Mouse (Mus musculus): ENCODE data around the gene Lamb2. TPM values are rescaled to one million over a fixed set of nuclear protein-coding genes. Genes with fewer than 3 reads are reported as not detected.

Lamb2 gene
- total RNA-seq, 2 experiments from 2014 or later, result 30.6 to 31.9 TPM

DNA sequence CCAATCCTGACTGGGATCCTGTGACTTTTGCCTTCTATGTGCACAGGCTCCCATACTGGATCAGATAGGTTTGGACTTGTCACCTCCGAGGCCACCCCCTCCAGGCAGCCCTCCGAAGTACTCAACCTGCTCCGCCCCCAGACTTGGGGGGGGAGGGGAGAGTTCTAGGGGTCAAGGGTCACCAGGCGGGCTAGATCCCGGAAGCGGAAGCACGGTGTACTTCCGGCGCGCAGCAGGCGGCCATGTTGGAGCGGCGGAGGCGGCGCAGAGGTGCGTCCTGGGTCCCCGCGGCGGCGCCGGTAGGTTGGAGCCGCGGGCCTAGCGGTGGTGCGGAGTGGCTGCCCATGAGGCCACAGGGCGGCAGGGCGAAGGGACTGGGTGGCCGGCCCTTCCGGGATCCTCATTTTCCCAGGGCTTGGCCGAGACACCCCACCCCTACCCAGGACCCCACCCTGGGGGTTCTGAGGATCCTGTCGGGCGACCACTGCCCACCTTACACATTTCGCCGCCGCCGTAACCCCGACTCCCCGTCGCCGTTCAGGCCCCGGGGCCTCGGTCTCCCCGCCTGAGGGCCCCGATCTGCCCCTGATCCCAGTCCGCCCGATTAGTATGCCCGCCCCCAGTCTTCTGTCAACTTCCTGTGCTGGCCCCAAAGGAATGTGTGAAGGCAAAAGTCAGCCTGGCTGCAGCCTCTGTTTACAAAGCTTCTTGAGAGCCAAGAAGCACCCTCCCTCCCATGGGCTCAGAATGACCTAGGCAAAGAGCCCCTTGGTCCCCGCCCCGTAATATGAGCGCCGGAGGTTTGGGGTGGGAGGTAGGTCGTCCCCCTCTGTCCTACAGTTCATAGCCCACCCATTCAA, 19.0 kb upstream of the Lamb2 start, which contains the start of gene Ccdc71:
Gene Ccdc71 (plus strand): TSS at position 209 of the 860 bp plus-strand sequence.
- intact Hi-C loops (cut with DNase I), result no loop called here
- peak; percentile 86 to 88 for DNase-seq (ENCODE audit: low spot score in 2 of 2)

DNA sequence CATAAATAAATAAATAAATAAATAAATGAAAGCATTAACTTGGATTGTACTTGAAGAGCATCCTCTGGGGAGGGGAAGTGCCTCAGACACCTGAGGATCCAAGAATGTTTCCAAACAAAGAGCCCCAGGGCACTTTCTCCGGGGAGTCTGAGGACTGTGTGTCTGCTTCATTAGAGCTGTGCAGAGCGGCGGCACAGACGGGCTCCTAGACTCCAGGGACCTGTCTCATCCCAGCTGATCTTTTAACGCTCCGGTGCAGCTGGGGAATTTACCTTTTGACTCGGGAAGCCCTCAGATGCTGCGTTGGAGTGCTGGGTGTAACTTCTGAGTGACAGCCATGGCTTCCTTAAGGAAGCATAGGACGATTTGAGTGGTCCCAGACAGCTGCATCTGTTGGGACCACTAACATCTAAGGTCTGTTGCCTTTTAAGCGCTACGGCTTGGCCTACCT, 18.3 kb upstream of the Lamb2 start, which contains the start of gene Klhdc8b:
Gene Klhdc8b (minus strand): TSS at position 401 of the 451 bp plus-strand sequence.
- DNase-seq (ENCODE audit: low spot score in 2 of 2), result no peak
- intact Hi-C loops (cut with DNase I), result no loop called here

DNA sequence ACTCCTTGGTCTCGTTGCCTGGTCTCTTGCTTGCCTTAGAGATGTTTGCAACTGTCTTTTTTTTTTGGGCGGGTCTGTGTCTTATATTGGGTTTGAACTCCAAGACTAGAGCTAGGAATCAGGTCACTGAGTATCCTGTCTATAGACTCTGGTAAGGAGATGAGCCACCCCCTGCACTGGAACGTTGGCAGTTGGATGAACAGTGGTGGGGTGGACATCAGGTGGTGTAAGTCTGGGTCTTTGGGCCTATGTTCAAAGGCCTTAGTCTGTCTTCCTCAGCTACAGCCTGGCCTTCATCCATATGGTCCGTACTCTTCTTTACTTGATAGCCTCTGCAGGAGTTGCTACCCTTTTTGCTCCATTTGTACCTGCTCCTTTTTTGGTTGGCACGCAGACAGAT, 17.9 kb upstream of the Lamb2 start:
- DNase-seq (ENCODE audit: low spot score in 2 of 2), result no peak

DNA sequence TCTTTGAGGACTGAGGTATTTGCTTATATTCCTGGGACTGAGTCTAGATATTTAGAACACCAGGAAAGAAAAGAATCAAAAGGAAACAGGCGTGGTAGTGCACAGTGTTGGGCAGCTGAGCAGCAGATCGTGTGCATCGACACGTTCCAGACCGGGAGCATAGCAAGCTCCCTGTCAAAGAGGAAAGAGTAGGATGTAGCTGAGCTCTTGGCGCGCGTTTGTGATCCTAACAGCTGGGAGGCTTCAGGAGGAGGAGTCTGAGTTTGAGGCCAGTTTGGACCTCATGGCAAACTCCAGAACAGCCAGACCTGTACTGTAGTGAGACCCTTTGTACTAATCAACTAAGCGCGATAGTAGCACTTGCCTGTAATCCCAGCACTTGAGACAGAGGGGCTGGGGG, 17.3 kb upstream of the Lamb2 start:
- intact Hi-C loops (cut with DNase I), result no loop called here
- DNase-seq (ENCODE audit: low spot score in 2 of 2), result no peak

More for the DNA sequence above, 17.9 kb upstream of the Lamb2 start:
- intact Hi-C loops (cut with DNase I), result no loop called here

DNA sequence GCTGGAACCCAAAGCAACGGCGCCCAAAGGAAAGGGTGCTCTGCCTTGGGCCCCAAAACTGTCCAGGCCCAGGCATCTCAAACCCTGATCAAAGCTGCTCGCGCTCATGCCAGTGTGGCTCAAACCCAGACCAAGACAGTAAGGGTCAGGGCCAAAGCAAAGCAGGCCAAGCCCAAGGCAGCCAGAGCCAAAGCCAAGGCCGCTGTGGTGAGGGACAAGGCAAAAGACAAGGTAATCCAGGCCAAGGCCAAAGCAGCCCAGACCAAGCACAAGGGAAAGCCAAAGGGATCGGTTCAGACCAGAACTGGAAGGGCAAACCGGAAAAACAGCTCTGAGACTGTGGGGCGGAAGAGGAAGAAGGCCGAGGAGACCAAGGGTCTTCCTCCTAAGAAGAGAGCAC, 15.8 kb upstream of the Lamb2 start:
- DNase-seq (ENCODE audit: low spot score in 2 of 2), result no peak
- intact Hi-C loops (cut with DNase I), result no loop called here

DNA sequence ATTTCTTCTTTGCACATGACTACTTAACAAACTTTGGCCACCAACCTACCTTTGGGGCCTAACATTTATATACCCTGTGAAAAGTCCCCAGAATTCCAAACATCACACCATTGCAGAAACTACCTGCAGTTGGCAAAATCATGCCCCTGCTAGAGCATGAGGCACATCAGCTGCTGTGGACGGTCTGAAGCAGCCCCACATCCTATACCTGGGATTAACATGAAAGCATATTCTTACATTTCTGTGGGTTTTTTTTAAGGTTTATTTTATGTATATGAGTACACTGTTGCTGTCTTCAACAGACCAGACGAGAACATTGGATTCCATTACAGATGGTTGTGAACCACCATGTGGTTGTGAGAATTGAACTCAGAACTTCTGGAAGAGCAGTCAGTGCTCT, 13.3 kb upstream of the Lamb2 start:
- no peak for DNase-seq (ENCODE audit: low spot score in 2 of 2)
- intact Hi-C loops (cut with DNase I), result no loop called here

DNA sequence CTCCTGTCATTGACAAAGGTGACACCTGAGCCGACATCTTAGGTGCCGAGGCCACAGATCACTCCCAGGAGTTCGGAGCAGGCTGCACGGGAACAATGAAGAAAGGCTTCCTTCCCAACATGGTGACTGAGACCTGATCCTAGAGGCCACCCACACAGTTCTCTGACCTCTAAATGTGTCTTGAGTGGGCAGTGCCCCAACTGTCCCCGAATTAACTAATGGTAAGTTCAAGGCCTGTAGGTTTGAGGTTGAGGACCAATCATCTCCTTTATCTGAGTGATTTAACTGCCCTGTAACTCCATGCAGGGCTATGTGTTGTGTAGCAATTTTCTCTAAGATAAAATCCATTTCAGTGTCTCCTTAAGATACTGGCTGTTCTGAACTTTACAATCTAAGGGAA, 10.1 kb upstream of the Lamb2 start:
- no peak for DNase-seq (ENCODE audit: low spot score in 2 of 2)
- intact Hi-C loops (cut with DNase I), result no loop called here

DNA sequence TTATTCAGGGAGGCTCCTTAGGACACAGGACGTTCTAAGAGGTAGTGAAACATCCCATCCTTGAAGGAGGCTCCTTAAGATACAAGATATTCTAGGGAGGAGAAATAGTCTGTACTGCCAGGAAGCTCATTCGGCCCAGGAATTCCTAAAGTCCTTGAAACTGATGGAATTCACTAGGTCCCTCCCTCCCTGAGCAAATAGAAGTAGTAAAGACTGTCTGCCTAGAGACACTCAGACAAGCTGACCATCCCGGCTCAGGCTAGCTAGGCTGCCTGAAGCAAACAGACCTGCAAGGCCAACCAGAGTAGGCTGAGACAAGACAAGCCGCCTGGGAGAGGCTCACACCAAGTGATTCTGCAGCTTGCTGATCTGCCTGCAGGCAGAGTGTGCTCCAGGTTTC, 9.7 kb upstream of the Lamb2 start:
- intact Hi-C loops (cut with DNase I), result no loop called here
- DNase-seq (ENCODE audit: low spot score in 2 of 2), result no peak

DNA sequence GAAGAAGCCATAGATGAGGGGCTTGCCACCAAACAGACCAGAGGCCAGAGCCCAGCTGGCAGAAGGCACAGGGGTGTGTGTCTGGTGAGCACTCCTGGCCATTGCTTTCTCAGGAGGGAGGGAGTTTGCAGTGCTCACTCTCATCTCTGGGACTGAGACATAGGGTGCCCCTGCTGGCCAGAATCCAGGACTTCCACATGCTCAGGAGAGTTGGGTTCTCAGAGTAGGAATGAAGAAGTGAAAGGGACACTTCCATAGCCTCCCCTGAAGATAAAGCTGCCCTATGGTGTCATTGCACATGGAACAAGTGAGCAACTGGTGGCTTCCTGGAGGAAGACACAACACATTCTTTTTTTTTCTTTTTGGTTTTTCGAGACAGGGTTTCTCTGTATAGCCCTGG, 5.0 kb upstream of the Lamb2 start:
- DNase-seq (ENCODE audit: low spot score in 2 of 2), result no peak
- intact Hi-C loops (cut with DNase I), result no loop called here

DNA sequence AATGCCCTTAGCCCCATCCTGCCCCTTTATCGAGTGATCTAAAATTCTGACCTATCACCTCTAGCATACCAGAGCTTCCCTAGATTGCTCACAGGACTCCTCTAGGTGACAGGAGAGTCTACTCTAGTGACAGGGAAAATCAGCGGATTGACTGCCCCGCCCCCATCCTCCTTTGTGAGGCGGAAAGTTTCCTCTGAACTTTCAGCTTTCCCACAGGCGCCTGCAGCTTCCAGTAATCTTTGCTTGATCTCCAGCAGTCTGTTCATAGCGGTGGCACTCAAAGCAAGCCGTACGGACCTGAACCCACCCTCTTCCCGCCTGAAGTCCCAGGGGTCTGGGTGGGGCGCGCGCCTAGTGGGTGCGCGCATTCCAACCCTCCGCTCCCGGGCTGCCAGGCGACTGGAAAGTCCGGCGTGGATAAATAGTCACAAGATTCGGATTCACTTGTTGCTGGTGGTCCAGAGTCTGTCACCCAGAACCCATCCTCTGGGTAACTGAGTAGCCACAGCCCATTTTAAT, 839 bp upstream of the Lamb2 start:
- intact Hi-C loops (cut with DNase I), result no loop called here
- DNase-seq (ENCODE audit: low spot score in 2 of 2), result peak in 1 of 2 experiments; percentile 33

DNA sequence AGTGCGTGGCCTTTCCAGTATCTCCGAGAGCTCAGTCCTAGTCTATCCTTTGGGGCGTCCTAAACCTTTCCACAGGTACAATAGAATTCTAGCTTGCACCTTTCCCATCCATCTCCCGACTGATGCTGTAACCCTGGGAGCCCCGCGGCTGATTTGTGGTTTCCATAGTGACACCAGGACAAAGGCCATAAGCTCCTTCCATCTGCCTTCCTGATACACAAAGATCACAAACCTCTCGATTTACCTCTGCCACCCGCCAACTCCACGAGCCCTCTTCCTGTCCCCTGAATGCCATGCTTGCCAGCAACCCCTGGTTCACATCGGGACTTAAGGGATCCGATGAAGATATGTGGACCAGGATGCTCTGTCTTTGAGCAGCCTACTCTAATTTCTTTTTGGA, 295 bp upstream of the Lamb2 start:
- DNase-seq (ENCODE audit: low spot score in 2 of 2), result no peak
- intact Hi-C loops (cut with DNase I), result no loop called here

DNA sequence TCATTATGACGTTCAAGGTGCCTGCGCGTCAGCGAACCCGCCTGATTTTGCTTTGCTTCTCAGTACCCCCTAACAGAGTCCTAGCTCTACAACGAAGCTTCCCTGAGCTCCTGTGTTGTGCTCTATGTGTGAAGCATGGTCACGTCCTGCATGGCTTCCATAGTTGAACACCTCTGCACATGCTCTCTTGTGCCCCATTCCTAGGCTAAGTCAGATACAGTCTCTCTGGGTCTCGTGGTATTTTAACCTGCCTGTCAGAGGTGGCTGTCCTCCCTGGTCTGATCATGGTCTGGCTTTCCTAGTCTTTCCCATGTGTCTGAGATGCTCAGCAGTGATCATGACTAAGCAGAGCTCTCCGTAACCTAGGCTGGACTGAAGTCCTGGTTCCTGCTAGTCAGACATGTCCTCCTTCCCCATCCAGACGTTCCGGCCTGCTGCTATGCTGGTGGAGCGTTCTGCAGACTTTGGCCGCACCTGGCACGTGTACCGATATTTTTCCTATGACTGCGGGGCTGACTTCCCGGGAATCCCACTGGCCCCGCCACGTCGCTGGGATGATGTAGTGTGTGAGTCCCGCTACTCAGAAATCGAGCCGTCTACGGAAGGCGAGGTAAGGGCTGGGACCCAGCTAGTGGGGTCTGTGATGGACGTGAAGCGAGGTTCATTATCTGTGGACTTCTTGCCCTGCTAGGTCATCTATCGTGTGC, 1.4 kb downstream of the Lamb2 start:
- intact Hi-C loops (cut with DNase I), result no loop called here
- DNase-seq (ENCODE audit: low spot score in 2 of 2), result no peak

DNA sequence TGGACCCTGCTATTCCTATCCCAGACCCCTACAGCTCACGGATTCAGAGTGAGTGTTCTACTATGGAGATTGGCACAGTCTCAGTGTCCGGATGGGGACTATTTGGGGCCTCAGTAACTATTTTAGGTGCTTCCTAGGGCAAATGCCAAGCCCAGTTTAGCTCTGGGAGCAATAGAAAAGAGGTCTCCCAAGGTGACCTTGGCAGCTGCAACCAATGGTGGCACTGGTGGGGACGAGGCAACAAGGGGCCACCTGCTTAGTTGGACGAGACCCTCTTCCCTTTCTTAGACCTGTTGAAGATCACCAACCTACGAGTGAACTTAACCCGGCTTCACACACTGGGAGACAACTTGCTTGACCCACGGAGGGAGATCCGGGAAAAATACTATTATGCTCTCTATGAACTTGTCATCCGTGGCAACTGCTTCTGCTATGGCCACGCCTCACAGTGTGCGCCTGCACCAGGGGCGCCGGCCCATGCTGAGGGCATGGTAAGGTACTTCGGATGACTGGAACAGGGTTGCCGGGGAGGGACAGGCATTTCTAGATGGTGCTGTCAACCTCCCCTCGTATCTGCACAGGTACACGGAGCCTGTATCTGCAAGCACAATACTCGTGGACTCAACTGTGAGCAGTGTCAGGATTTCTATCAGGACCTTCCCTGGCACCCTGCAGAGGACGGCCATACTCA, 2.1 kb downstream of the Lamb2 start:
- no peak for DNase-seq (ENCODE audit: low spot score in 2 of 2)
- intact Hi-C loops (cut with DNase I), result no loop called here

DNA sequence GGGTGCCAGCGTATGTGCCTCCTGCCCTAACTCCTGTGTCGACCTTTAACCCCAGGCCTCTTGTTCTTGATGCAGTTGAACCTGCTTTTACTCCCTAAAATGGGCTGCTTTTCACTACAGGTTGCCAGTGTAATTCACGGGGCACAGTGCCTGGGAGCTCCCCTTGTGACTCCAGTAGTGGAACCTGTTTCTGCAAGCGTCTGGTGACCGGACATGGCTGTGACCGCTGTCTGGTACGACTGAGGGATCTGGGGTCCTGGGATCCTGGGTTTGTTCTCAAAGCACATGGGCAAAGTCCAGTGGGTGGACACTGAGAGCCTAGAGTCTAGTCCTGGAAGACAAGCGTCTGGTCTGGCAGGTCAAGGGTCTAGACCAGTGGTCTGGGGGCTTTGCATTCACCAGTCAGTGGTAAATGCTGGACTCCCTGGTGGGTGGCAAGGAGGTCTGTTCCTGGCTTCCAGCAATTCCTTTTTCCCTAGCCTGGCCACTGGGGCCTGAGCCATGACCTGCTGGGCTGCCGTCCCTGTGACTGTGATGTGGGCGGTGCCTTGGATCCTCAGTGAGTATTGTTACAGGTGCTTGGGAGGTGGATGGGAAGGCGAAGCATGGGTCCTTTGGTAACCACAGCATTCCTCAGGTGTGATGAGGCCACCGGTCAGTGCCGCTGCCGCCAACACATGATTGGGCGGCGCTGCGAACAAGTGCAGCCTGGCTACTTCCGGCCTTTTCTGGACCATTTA, 3.7 kb downstream of the Lamb2 start:
- no peak for DNase-seq (ENCODE audit: low spot score in 2 of 2)

DNA sequence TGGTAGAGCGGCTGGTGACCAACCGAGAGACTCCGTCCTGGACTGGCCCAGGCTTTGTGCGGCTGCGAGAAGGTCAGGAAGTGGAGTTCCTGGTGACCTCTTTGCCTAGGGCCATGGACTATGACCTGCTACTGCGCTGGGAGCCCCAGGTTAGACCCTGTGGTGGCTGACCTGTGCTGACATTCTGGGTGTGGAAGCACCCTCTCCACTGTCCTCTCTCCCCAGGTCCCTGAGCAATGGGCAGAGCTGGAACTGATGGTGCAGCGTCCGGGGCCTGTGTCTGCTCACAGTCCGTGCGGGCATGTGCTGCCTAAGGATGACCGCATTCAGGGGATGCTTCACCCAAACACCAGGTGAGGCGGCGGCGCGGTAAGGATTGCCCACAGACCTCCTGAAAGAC, 4.5 kb downstream of the Lamb2 start:
- intact Hi-C loops (cut with DNase I), result no loop called here

More for the DNA sequence above, 3.7 kb downstream of the Lamb2 start:
- intact Hi-C loops (cut with DNase I), result no loop called here

DNA sequence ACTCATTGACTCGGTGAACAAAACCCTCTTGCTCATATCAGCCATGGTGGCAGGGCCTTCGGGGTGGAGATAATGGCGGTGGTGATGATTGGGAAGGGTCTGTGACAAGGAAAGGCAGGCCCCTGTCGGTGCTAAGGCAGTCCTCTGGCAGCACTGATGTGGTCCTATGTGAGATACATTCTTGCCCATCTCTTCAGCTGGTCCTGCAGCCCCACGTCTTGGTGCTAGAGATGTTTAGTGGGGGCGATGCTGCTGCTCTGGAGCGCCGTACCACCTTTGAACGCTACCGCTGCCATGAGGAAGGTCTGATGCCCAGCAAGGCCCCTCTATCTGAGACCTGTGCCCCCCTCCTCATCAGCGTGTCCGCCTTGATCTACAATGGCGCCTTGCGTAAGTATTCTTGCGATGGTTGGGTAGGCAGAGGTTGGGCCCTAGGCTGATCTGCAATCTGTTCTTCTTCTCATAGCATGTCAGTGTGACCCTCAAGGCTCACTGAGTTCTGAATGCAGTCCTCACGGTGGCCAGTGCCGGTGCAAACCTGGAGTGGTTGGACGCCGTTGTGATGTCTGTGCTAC, 5.9 kb downstream of the Lamb2 start:
- intact Hi-C loops (cut with DNase I), result no loop called here
- DNase-seq (ENCODE audit: low spot score in 2 of 2), result no peak

More for the DNA sequence above, 4.5 kb downstream of the Lamb2 start:
- no peak for DNase-seq (ENCODE audit: low spot score in 2 of 2)

DNA sequence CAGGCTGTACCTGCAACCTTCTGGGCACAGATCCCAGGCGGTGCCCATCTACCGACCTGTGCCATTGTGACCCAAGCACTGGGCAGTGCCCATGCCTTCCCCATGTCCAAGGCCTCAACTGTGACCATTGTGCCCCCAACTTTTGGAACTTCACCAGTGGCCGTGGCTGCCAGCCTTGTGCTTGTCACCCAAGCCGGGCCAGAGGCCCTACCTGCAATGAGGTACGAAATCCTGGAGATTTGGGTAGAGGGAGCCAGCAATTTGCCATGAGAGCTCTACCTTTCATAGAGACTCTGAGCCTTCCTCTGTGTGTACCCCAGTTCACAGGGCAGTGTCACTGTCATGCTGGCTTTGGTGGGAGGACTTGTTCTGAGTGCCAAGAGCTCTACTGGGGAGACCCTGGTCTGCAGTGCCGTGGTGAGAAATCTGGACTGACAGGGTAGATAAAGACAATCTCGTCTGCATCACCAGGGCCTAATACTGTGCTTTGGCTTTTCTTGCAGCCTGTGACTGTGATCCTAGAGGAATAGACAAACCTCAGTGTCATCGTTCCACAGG, 7.5 kb downstream of the Lamb2 start:
- intact Hi-C loops (cut with DNase I), result no loop called here
- no peak for DNase-seq (ENCODE audit: low spot score in 2 of 2)

DNA sequence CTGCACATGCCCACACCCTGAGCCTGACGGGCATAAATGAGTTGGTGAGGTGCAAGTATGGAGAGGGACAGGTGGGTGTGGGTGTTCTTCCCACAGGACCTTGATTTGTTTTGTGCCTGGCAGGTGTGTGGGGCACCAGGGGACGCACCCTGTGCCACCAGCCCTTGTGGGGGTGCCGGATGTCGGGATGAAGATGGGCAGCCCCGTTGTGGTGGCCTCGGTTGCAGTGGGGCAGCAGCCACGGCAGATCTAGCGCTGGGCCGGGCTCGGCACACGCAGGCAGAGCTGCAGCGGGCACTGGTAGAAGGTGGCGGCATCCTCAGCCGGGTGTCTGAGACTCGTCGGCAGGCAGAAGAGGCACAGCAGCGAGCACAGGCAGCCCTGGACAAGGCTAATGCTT, 8.9 kb downstream of the Lamb2 start:
- no peak for DNase-seq (ENCODE audit: low spot score in 2 of 2)
- intact Hi-C loops (cut with DNase I), result no loop called here

DNA sequence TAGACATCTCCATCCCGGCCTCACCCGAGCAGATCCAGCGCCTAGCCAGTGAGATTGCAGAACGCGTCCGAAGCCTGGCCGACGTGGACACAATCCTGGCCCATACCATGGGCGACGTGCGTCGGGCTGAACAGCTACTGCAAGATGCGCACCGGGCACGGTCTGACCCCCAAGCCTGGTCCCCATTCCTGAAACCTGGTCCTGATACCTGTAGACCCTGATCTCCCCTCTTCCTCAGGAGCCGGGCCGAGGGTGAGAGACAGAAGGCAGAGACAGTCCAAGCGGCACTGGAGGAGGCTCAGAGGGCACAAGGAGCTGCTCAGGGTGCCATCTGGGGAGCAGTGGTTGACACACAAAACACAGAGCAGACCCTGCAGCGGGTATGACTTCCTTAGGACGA, 9.7 kb downstream of the Lamb2 start:
- intact Hi-C loops (cut with DNase I), result no loop called here

More for the DNA sequence above, 9.7 kb downstream of the Lamb2 start:
- no peak for DNase-seq (ENCODE audit: low spot score in 2 of 2)
